Mouse (Mus musculus): ENCODE measurements around the gene Gfy. TPM values are rescaled to one million over a fixed set of nuclear protein-coding genes. Genes with fewer than 3 reads are reported as not detected.

Gfy gene
- polyA plus RNA-seq, 1 experiment, result not detected

DNA sequence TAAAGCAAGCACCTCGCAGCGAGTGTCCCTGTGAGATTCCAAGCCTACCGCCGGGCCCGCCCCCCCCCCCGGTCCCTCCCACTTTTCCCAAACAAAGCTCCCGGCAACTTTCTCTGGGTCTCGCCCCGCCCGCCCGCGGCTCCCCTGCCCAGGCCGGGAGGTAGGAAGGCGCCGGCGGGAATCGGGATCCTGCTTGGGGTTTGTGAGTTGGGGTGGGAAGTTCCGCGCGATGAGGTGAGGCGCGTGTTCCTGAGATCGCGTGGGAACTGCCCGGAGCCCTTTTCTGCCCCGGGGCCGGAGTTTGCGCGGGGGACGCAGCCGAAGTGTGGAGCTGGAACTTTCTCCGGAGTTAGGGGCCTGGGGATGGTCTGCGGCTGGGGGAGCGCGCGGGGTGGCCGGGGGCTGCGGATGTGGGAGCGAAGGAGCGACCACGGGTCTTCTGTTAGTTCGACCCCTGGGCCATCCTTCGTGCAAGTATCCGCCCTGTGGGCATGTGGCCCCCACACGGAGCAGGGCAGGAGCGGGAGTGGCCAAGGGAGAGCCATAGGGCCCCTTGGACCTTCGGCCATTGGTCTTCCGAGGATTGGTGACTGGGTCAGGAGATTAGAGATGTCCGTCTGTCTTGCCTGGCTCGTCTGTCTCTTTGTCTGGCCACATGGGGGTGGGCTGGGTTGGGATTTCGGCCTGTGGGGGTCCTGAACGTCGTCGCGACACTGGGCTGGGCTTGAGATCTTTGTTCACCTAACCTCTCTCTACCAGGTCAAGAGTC, 36.5 kb upstream of the Gfy start, which contains the start of gene Tead2:
TSS of gene Tead2 (plus strand) at position 81 of the 769 bp plus-strand sequence.
- H3K4me1 ChIP-seq (ENCODE audit: control insufficient read depth, insufficient read depth, low read length), result no peaks in the 10 kb centered on the region
- peak within 1 kb of the TSS; percentile 59 for H3K4me3 ChIP-seq (ENCODE audit: insufficient read depth, low read depth, low read length)
- H3K36me3 ChIP-seq (ENCODE audit: control insufficient read depth, insufficient read depth, low read length), result no peaks in the 10 kb centered on the region
- WGBS, result 2% methylated on average over 55 of the region's 55 CpGs
- 0 out of 2 replicates have a peak, but pooled peaks cover 2% of the 10 kb centered on the region for H3K27me3 ChIP-seq (replicated peaks; ENCODE audit: control insufficient read depth, insufficient read depth, low read length)
- no peak within 1 kb of the TSS for H3K27ac ChIP-seq (ENCODE audit: insufficient read depth, low read depth, low read length)
- DNase-seq, result peak; percentile 45
- TF ChIP-seq CTCF (conservative IDR thresholded peaks at IDR 0.05; ENCODE audit: insufficient read depth, insufficient read length, low read depth, low read length) (no peak), POLR2A (IDR thresholded peaks at IDR 0.05; ENCODE audit: low read depth, low read length) (no peak)

DNA sequence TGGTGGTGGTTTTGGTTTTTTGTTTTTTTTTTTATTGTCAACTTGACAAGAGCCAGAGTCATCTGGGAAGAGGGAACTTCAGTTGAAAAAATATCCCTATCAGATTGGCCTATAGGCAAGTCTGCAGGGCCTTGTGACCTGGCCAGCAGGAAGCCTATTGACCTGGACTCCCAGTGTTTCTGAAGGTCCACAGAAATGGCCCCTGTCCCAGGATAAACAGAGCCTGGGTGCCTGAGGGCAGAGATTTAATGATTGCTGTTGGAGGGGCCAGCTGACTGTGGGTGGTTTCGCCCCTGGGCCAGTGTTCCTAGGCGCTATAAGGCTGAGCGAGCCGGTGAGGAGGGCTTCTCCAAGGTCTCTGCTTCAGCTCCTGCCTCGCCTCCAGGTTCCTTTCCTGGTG, 34.3 kb upstream of the Gfy start:
- H3K27me3 ChIP-seq (replicated peaks; ENCODE audit: control insufficient read depth, insufficient read depth, low read length), result 0 out of 2 replicates have a peak, but pooled peaks cover 2% of the 10 kb centered on the region
- no peak overlapping the region for H3K4me3 ChIP-seq (ENCODE audit: insufficient read depth, low read depth, low read length)
- H3K27ac ChIP-seq (ENCODE audit: insufficient read depth, low read depth, low read length), result no peak overlapping the region
- no peaks in the 10 kb centered on the region for H3K4me1 ChIP-seq (ENCODE audit: control insufficient read depth, insufficient read depth, low read length)
- H3K36me3 ChIP-seq (ENCODE audit: control insufficient read depth, insufficient read depth, low read length), result no peaks in the 10 kb centered on the region
- no peak for DNase-seq
- TF ChIP-seq CTCF (conservative IDR thresholded peaks at IDR 0.05; ENCODE audit: insufficient read depth, insufficient read length, low read depth, low read length) (no peak), POLR2A (IDR thresholded peaks at IDR 0.05; ENCODE audit: low read depth, low read length) (no peak)
- WGBS, result 84% methylated on average over 5 of the region's 5 CpGs

DNA sequence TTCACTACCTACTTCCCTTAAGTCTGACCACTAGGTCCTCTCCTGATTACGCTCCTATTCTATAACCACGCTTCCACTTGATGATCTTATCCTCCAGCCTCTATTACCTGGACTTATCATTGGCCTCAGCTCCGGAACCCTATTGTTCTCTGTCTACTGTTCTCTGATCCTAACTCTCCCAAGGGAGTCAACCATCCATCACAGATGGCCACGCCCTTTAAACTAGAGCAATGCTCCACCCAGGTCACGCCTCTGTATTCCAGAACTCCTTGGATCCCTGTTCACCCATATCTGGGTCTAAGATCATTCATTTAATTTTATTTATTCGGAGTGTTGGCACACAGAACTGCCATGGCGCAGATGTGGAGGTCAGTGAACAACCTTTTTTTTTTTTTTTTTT, 33.0 kb upstream of the Gfy start:
- no peak overlapping the region for H3K4me3 ChIP-seq (ENCODE audit: insufficient read depth, low read depth, low read length)
- TF ChIP-seq CTCF (conservative IDR thresholded peaks at IDR 0.05; ENCODE audit: insufficient read depth, insufficient read length, low read depth, low read length) (no peak), POLR2A (IDR thresholded peaks at IDR 0.05; ENCODE audit: low read depth, low read length) (no peak)
- no peak overlapping the region for H3K27ac ChIP-seq (ENCODE audit: insufficient read depth, low read depth, low read length)
- DNase-seq, result no peak
- WGBS, result 74% methylated on average over 7 of the region's 7 CpGs
- H3K27me3 ChIP-seq (replicated peaks; ENCODE audit: control insufficient read depth, insufficient read depth, low read length), result 0 out of 2 replicates have a peak, but pooled peaks cover 2% of the 10 kb centered on the region
- no peaks in the 10 kb centered on the region for H3K36me3 ChIP-seq (ENCODE audit: control insufficient read depth, insufficient read depth, low read length)
- H3K4me1 ChIP-seq (ENCODE audit: control insufficient read depth, insufficient read depth, low read length), result no peaks in the 10 kb centered on the region

DNA sequence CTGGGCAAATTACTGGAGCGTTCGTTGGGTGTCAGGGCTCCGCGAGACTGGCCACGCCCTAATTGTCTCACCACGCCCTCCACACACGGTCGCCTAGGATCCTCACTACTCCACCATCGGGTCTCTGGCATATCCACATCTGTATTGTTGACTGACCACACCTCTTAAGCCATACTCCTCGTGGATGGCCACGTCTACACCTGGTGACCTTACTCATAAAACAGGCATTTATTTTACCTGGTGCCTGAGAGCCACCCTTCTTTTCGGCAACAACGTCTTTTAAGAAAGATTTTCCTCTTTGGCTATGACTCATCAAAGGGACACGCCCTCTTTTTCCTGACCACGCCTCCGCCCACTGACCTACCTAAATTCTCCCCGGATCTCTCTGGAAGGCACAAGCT, 32.5 kb upstream of the Gfy start, which contains the start of gene Dkkl1:
TSS of gene Dkkl1 (minus strand) at position 297 of the 401 bp plus-strand sequence.
- H3K36me3 ChIP-seq (ENCODE audit: control insufficient read depth, insufficient read depth, low read length), result no peaks in the 10 kb centered on the region
- 8% methylated on average over 17 of the region's 17 CpGs for WGBS
- H3K27me3 ChIP-seq (replicated peaks; ENCODE audit: control insufficient read depth, insufficient read depth, low read length), result 0 out of 2 replicates have a peak, but pooled peaks cover 2% of the 10 kb centered on the region
- no peaks in the 10 kb centered on the region for H3K4me1 ChIP-seq (ENCODE audit: control insufficient read depth, insufficient read depth, low read length)
- no peak for TF ChIP-seq POLR2A (IDR thresholded peaks at IDR 0.05; ENCODE audit: low read depth, low read length)
- TF ChIP-seq CTCF (conservative IDR thresholded peaks at IDR 0.05; ENCODE audit: insufficient read depth, insufficient read length, low read depth, low read length), result no peak
- no peak within 1 kb of the TSS for H3K4me3 ChIP-seq (ENCODE audit: insufficient read depth, low read depth, low read length)
- no peak within 1 kb of the TSS for H3K27ac ChIP-seq (ENCODE audit: insufficient read depth, low read depth, low read length)
- DNase-seq, result no peak

DNA sequence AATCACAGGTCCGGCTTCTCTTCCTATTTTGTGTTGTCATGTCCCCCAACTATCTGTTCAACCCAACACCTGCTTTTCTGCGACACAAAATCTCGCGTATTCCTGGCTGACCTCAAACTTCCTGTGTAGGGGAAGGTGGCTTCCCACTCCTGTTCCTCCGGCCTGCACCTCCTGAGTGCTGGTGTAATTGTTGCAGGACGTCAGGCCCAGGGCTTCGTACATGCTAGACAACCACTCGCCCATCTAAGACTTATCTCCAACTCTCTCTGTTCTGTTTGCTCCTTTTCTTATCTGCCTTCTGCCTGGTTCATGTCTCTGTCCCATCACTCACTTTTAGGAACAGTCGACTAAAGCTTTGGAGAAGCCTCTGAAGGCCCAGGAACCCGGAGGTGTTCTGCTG, 31.7 kb upstream of the Gfy start:
- no peak overlapping the region for H3K4me3 ChIP-seq (ENCODE audit: insufficient read depth, low read depth, low read length)
- WGBS, result 71% methylated on average over 10 of the region's 10 CpGs

DNA sequence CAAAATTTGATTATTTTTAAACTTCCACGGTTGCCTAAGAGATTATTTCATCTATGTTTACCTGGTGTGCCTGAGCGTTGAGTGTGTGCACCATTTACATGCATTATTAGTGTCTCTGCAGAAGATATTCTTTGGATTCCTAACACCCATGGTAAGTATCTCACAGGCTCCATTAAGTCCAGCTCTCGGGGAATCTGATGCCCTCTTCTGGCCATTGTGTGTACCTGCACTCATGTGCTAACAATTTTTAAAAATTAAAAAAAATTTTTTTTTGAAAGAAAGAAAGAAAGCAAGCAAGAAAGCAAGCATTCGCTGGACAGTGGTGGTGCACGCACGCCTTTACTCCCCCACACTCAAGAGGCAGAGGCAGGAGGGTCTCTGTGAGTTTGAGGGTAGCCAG, 28.9 kb upstream of the Gfy start:
- WGBS, result 83% methylated on average over 6 of the region's 6 CpGs
- DNase-seq, result no peak
- Histone ChIP-seq H3K36me3 (ENCODE audit: control insufficient read depth, insufficient read depth, low read length) (no peaks in the 10 kb centered on the region), H3K27me3 (replicated peaks; ENCODE audit: control insufficient read depth, insufficient read depth, low read length) (0 out of 2 replicates have a peak, but pooled peaks cover 2% of the 10 kb centered on the region), H3K4me1 (ENCODE audit: control insufficient read depth, insufficient read depth, low read length) (no peaks in the 10 kb centered on the region), H3K27ac (ENCODE audit: insufficient read depth, low read depth, low read length) (no peak overlapping the region), H3K4me3 (ENCODE audit: insufficient read depth, low read depth, low read length) (no peak overlapping the region)
- TF ChIP-seq POLR2A (IDR thresholded peaks at IDR 0.05; ENCODE audit: low read depth, low read length) (no peak), CTCF (conservative IDR thresholded peaks at IDR 0.05; ENCODE audit: insufficient read depth, insufficient read length, low read depth, low read length) (no peak)

More for the DNA sequence above, 31.7 kb upstream of the Gfy start:
- 0 out of 2 replicates have a peak, but pooled peaks cover 2% of the 10 kb centered on the region for H3K27me3 ChIP-seq (replicated peaks; ENCODE audit: control insufficient read depth, insufficient read depth, low read length)
- DNase-seq, result no peak
- no peak overlapping the region for H3K27ac ChIP-seq (ENCODE audit: insufficient read depth, low read depth, low read length)
- no peak for TF ChIP-seq POLR2A (IDR thresholded peaks at IDR 0.05; ENCODE audit: low read depth, low read length)
- no peak for TF ChIP-seq CTCF (conservative IDR thresholded peaks at IDR 0.05; ENCODE audit: insufficient read depth, insufficient read length, low read depth, low read length)
- H3K4me1 ChIP-seq (ENCODE audit: control insufficient read depth, insufficient read depth, low read length), result no peaks in the 10 kb centered on the region
- no peaks in the 10 kb centered on the region for H3K36me3 ChIP-seq (ENCODE audit: control insufficient read depth, insufficient read depth, low read length)

DNA sequence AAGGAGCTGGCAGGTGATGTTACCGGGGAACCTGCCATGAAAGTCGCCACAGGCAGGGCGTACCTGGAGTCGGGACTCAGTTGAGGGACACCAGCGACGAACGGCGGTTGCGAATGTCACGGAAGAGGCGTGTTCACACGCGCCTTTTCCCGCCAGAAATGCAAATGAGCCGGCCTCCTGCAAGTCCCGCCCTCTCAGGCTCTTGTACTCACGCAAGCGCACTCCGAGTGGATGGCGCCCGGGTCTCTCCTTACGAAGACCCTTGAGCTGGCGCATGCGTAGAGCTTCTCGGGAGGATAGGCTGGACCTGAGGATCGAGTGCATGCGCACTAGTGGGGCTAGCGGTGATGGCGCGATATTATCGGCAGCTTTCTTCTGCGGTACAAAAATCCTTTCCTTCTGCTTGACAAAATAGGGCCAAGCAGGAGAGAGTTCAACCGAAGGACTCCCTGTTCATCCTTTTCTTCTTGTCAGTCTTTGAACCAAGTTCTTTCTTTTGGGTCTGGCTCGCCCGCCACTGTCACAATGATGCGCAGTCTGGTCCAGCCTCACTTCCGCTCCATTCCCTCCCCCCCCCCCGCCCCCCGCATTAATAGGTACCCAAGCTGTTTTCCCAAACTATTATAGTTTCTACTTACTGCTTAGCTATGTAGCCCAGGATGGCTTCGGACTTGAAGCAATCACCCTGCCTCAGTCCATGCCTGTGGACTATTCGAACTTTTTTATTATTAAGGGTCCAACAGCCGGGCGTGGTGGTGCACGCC, 25.2 kb upstream of the Gfy start, which contains the start of gene Ccdc155:
TSS of gene Ccdc155 (minus strand) at position 513 of the 764 bp plus-strand sequence.
- peak within 1 kb of the TSS; percentile 32 for H3K4me3 ChIP-seq (ENCODE audit: insufficient read depth, low read depth, low read length)
- WGBS, result 7% methylated on average over 44 of the region's 44 CpGs

More for the DNA sequence above, 25.2 kb upstream of the Gfy start, which contains the start of gene Ccdc155:
- H3K27ac ChIP-seq (ENCODE audit: insufficient read depth, low read depth, low read length), result no peak within 1 kb of the TSS
- TF ChIP-seq POLR2A (IDR thresholded peaks at IDR 0.05; ENCODE audit: low read depth, low read length), result no peak
- no peak for TF ChIP-seq CTCF (conservative IDR thresholded peaks at IDR 0.05; ENCODE audit: insufficient read depth, insufficient read length, low read depth, low read length)
- H3K4me1 ChIP-seq (ENCODE audit: control insufficient read depth, insufficient read depth, low read length), result no peaks in the 10 kb centered on the region
- no peaks in the 10 kb centered on the region for H3K27me3 ChIP-seq (replicated peaks; ENCODE audit: control insufficient read depth, insufficient read depth, low read length)
- no peaks in the 10 kb centered on the region for H3K36me3 ChIP-seq (ENCODE audit: control insufficient read depth, insufficient read depth, low read length)
- peak; percentile 92 for DNase-seq

All from kidney, adult 2 months (tissue).